Mouse (Mus musculus): ENCODE results near the gene Ndufc2. TPM values are rescaled to one million over a fixed set of nuclear protein-coding genes. Genes with fewer than 3 reads are reported as not detected.

The Ndufc2 gene
- polyA plus RNA-seq, 1 experiment, result 209 TPM

DNA sequence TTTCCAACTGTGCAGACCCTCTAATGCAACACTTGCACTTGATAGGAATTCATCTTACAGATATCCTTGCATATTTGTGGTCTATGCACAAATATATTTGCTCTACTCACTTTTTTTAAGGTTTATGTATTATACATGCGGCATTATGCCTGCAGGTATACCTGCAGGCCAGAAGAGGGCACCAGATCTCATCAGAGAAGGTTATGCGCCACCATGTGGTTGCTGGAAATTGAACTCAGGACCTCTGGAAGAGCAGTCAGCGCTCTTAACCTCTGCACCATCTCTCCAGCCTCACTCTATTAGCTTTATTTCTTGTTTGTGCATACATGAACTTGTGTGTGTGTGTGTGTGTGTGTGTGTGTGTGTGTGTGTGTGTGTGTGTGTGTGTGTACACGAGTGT, 38.3 kb upstream of the Ndufc2 start:
- Histone ChIP-seq H3K79me3 (ENCODE audit: low read depth) (no peaks in the 10 kb centered on the region), H3ac (ENCODE audit: control insufficient read depth, insufficient read length, low read depth) (no peak overlapping the region), H3K79me2 (ENCODE audit: control insufficient read depth, insufficient read depth) (no peaks in the 10 kb centered on the region), H3K4me3 (ENCODE audit: insufficient read depth, poor library complexity, severe bottlenecking) (no peak overlapping the region), H3K36me3 (ENCODE audit: control insufficient read depth, insufficient read depth) (no peaks in the 10 kb centered on the region), H3K27me3 (ENCODE audit: control insufficient read depth, insufficient read depth, insufficient read length) (no peaks in the 10 kb centered on the region)
- TF ChIP-seq USF1 (IDR thresholded peaks at IDR 0.05; ENCODE audit: low read depth), result no peak
- no peak for TF ChIP-seq MAX (IDR thresholded peaks at IDR 0.05)
- TF ChIP-seq MYOG (IDR thresholded peaks at IDR 0.05; ENCODE audit: control insufficient read depth, extremely low read depth, insufficient read length), result no peak
- TF ChIP-seq CEBPB (IDR thresholded peaks at IDR 0.05; ENCODE audit: low read depth), result no peak
- TF ChIP-seq FOSL1 (IDR thresholded peaks at IDR 0.05; ENCODE audit: insufficient read depth, low read length, poor library complexity, severe bottlenecking), result no peak
- peak; percentile 2 for TF ChIP-seq CTCF (IDR thresholded peaks at IDR 0.05; ENCODE audit: control insufficient read depth, insufficient read depth, insufficient read length)

DNA sequence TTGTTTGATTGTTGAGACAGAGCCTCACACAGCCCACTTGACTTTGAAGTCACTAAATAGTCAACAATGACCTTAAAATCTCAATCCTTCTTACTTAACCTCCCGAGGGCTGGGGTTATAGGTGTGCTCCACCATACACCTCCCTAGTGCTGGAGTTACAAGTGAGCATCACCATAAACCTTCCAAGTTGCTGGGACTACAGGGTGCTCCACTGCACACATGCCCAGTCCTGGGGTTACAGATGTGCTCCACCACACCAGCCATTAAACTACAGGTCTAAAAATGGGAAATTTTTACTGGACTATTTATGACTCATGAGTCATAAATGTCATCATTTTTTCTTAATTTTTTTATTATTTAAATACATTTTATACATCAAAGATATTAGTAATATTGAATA, 33.9 kb upstream of the Ndufc2 start:
- TF ChIP-seq USF1 (IDR thresholded peaks at IDR 0.05; ENCODE audit: low read depth) (no peak), MYOG (IDR thresholded peaks at IDR 0.05; ENCODE audit: control insufficient read depth, extremely low read depth, insufficient read length) (no peak), MAX (IDR thresholded peaks at IDR 0.05) (no peak), FOSL1 (IDR thresholded peaks at IDR 0.05; ENCODE audit: insufficient read depth, low read length, poor library complexity, severe bottlenecking) (no peak), MYOD1 (IDR thresholded peaks at IDR 0.05; ENCODE audit: control insufficient read depth, insufficient read length, low read depth) (no peak), CTCF (IDR thresholded peaks at IDR 0.05; ENCODE audit: control insufficient read depth, insufficient read depth, insufficient read length) (no peak)
- Histone ChIP-seq H3K4me3 (ENCODE audit: insufficient read depth, poor library complexity, severe bottlenecking) (no peak overlapping the region), H3K27me3 (ENCODE audit: control insufficient read depth, insufficient read depth, insufficient read length) (no peaks in the 10 kb centered on the region), H3K79me2 (ENCODE audit: control insufficient read depth, insufficient read depth) (no peaks in the 10 kb centered on the region), H3K79me3 (ENCODE audit: low read depth) (no peaks in the 10 kb centered on the region), H3K36me3 (ENCODE audit: control insufficient read depth, insufficient read depth) (no peaks in the 10 kb centered on the region), H3ac (ENCODE audit: control insufficient read depth, insufficient read length, low read depth) (no peak overlapping the region)

DNA sequence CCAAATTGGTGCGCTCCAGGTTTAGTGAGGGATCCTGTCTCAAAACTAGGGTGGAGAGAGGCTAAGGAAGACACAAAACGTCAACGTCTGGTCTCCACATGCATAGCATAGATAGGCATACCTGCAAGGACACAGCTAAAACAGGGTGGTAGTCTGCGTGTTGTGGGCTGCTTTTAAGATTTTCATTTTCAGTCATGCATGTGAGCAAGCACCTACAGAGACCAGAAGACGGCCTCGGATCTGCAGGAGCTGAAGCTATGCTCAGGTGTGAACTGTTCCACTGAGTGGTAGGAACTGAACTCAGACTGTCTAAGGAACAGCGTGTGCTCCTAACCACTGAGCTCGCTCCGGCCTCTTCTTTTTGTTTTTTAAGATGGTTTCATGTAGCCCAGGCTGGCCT, 24.7 kb upstream of the Ndufc2 start:
- peaks cover 4% of the 10 kb centered on the region for H3K79me3 ChIP-seq (ENCODE audit: low read depth)
- H3K27me3 ChIP-seq (ENCODE audit: control insufficient read depth, insufficient read depth, insufficient read length), result no peaks in the 10 kb centered on the region
- H3ac ChIP-seq (ENCODE audit: control insufficient read depth, insufficient read length, low read depth), result no peak overlapping the region
- H3K36me3 ChIP-seq (ENCODE audit: control insufficient read depth, insufficient read depth), result peaks cover 19% of the 10 kb centered on the region
- TF ChIP-seq USF1 (IDR thresholded peaks at IDR 0.05; ENCODE audit: low read depth) (no peak), MAX (IDR thresholded peaks at IDR 0.05) (no peak), MYOD1 (IDR thresholded peaks at IDR 0.05; ENCODE audit: control insufficient read depth, insufficient read length, low read depth) (no peak), MYOG (IDR thresholded peaks at IDR 0.05; ENCODE audit: control insufficient read depth, extremely low read depth, insufficient read length) (no peak), FOSL1 (IDR thresholded peaks at IDR 0.05; ENCODE audit: insufficient read depth, low read length, poor library complexity, severe bottlenecking) (no peak), CEBPB (IDR thresholded peaks at IDR 0.05; ENCODE audit: low read depth) (no peak), CTCF (IDR thresholded peaks at IDR 0.05; ENCODE audit: control insufficient read depth, insufficient read depth, insufficient read length) (no peak)
- peaks cover 8% of the 10 kb centered on the region for H3K79me2 ChIP-seq (ENCODE audit: control insufficient read depth, insufficient read depth)
- no peak overlapping the region for H3K4me3 ChIP-seq (ENCODE audit: insufficient read depth, poor library complexity, severe bottlenecking)

DNA sequence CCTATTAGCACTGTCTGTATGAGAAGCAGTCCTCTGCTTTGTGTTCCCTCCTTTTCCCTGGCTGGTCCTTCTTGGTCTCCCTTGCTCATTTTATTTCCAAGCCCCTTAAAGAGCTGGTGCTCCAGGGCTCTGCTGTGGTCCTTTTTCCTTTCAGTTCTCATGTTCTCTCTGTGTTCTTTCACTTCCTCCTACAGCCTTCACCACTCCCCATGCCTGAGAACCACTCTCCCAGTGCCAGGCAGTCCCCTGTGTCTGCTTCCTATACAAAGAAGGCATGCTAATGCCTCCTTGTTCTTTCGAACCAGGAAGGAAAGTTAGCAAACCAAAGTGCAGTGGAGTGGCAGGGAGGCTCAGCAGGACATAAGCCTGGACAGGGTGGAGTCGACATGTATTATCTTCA, 23.9 kb upstream of the Ndufc2 start:
- Histone ChIP-seq H3K36me3 (ENCODE audit: control insufficient read depth, insufficient read depth) (peaks cover 20% of the 10 kb centered on the region), H3K79me2 (ENCODE audit: control insufficient read depth, insufficient read depth) (peaks cover 8% of the 10 kb centered on the region), H3K27me3 (ENCODE audit: control insufficient read depth, insufficient read depth, insufficient read length) (no peaks in the 10 kb centered on the region), H3K4me3 (ENCODE audit: insufficient read depth, poor library complexity, severe bottlenecking) (no peak overlapping the region), H3K79me3 (ENCODE audit: low read depth) (peaks cover 4% of the 10 kb centered on the region), H3ac (ENCODE audit: control insufficient read depth, insufficient read length, low read depth) (no peak overlapping the region)
- TF ChIP-seq MYOD1 (IDR thresholded peaks at IDR 0.05; ENCODE audit: control insufficient read depth, insufficient read length, low read depth) (no peak), MYOG (IDR thresholded peaks at IDR 0.05; ENCODE audit: control insufficient read depth, extremely low read depth, insufficient read length) (no peak), CEBPB (IDR thresholded peaks at IDR 0.05; ENCODE audit: low read depth) (no peak), USF1 (IDR thresholded peaks at IDR 0.05; ENCODE audit: low read depth) (no peak), FOSL1 (IDR thresholded peaks at IDR 0.05; ENCODE audit: insufficient read depth, low read length, poor library complexity, severe bottlenecking) (no peak), CTCF (IDR thresholded peaks at IDR 0.05; ENCODE audit: control insufficient read depth, insufficient read depth, insufficient read length) (no peak), MAX (IDR thresholded peaks at IDR 0.05) (no peak)

DNA sequence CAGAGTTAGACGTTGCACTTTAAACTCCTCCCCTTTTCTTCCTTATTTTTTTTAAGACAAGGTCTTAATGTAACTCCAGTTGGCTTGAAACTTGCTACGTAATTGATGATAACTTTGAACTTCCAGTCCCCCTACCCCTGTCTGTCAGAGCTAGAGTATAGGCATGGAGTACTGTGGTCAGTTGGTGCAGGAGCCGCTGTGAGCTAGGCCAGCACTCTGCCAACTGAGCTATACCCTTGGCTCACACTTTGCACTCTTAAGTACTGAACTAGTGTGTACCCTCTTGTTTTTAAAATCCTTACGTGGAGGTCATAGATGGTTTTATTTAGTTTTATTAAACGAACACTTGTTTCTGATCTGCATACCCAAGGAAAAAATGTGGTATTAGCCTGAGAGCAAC, 20.5 kb upstream of the Ndufc2 start:
- Histone ChIP-seq H3K36me3 (ENCODE audit: control insufficient read depth, insufficient read depth) (peaks cover 41% of the 10 kb centered on the region), H3K27me3 (ENCODE audit: control insufficient read depth, insufficient read depth, insufficient read length) (no peaks in the 10 kb centered on the region)
- TF ChIP-seq MAX (IDR thresholded peaks at IDR 0.05), result no peak
- no peak for TF ChIP-seq CEBPB (IDR thresholded peaks at IDR 0.05; ENCODE audit: low read depth)
- TF ChIP-seq FOSL1 (IDR thresholded peaks at IDR 0.05; ENCODE audit: insufficient read depth, low read length, poor library complexity, severe bottlenecking), result no peak
- no peak for TF ChIP-seq MYOG (IDR thresholded peaks at IDR 0.05; ENCODE audit: control insufficient read depth, extremely low read depth, insufficient read length)
- no peak for TF ChIP-seq MYOD1 (IDR thresholded peaks at IDR 0.05; ENCODE audit: control insufficient read depth, insufficient read length, low read depth)

DNA sequence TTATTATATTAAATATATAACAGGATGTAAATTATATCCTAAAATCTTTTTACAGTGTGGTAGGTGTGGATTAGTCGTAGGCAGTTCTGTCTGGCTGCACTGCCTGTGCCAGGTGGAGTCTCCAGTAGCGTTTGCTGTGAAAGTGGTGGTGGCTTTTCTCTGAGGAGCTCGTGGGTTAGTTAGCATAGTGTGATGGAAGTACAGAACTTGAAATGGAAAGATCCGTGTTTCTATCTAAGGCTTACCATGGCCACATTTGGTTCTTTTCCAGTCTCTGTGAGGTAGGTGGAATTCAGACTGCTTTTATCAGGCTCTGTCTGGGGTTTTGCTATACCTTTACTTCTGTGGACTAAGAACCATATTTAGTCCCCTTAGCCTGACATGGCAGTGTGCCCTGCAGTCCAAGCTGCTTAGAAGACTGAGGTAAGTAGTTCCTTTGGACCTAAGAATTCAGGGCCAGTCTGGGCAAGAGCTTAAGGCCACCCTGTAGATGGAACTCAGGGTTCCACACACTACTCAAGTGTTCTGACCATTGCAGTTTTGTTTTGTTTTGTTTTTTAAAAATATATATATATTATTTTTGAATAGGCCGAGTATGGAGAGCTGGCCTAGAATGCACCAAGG, 19.2 kb upstream of the Ndufc2 start:
- Histone ChIP-seq H3K4me3 (ENCODE audit: insufficient read depth, poor library complexity, severe bottlenecking) (no peak overlapping the region), H3K79me3 (ENCODE audit: low read depth) (no peaks in the 10 kb centered on the region), H3ac (ENCODE audit: control insufficient read depth, insufficient read length, low read depth) (no peak overlapping the region), H3K79me2 (ENCODE audit: control insufficient read depth, insufficient read depth) (no peaks in the 10 kb centered on the region), H3K36me3 (ENCODE audit: control insufficient read depth, insufficient read depth) (peaks cover 52% of the 10 kb centered on the region), H3K27me3 (ENCODE audit: control insufficient read depth, insufficient read depth, insufficient read length) (no peaks in the 10 kb centered on the region)
- TF ChIP-seq MYOD1 (IDR thresholded peaks at IDR 0.05; ENCODE audit: control insufficient read depth, insufficient read length, low read depth), result no peak
- no peak for TF ChIP-seq MAX (IDR thresholded peaks at IDR 0.05)
- no peak for TF ChIP-seq FOSL1 (IDR thresholded peaks at IDR 0.05; ENCODE audit: insufficient read depth, low read length, poor library complexity, severe bottlenecking)
- TF ChIP-seq CEBPB (IDR thresholded peaks at IDR 0.05; ENCODE audit: low read depth), result no peak
- TF ChIP-seq CTCF (IDR thresholded peaks at IDR 0.05; ENCODE audit: control insufficient read depth, insufficient read depth, insufficient read length), result no peak
- no peak for TF ChIP-seq MYOG (IDR thresholded peaks at IDR 0.05; ENCODE audit: control insufficient read depth, extremely low read depth, insufficient read length)
- TF ChIP-seq USF1 (IDR thresholded peaks at IDR 0.05; ENCODE audit: low read depth), result no peak

More for the DNA sequence above, 20.5 kb upstream of the Ndufc2 start:
- no peak overlapping the region for H3K4me3 ChIP-seq (ENCODE audit: insufficient read depth, poor library complexity, severe bottlenecking)
- no peaks in the 10 kb centered on the region for H3K79me2 ChIP-seq (ENCODE audit: control insufficient read depth, insufficient read depth)
- no peak overlapping the region for H3ac ChIP-seq (ENCODE audit: control insufficient read depth, insufficient read length, low read depth)
- H3K79me3 ChIP-seq (ENCODE audit: low read depth), result no peaks in the 10 kb centered on the region

Data from C2C12 (cell line).